Mouse (Mus musculus): ENCODE results near the gene Rif1.

Gene Rif1

GRCm38 (mm10) chr2:52072491-52073140 is at the start of gene Rif1:
Gene Rif1 (plus strand): TSS chr2:52072832.
- in situ Hi-C loops (cut with MboI, MseI): no loop called here

GRCm38 (mm10) chr2:52027061-52027460 is 45.6 kb upstream of the Rif1 start:
- in situ Hi-C loops (cut with MboI, MseI): no loop called here

- in situ Hi-C loops (cut with MboI, MseI): no loop called here
These were observed 43.2 kb upstream of the Rif1 start for GRCm38 (mm10) chr2:52029426-52029825.

- in situ Hi-C loops (cut with MboI, MseI): no loop called here
These were observed 41.1 kb upstream of the Rif1 start for GRCm38 (mm10) chr2:52031491-52031890.

GRCm38 (mm10) chr2:52034601-52035000 is 38.0 kb upstream of the Rif1 start:
- in situ Hi-C loops (cut with MboI, MseI): no loop called here

GRCm38 (mm10) chr2:52035144-52035543 is 37.5 kb upstream of the Rif1 start:
- in situ Hi-C loops (cut with MboI, MseI): loop anchor here in 1 of 2 experiments (5.0 kb wide), 1 partner anchor 43 kb away; no protein-coding TSS in a partner anchor

- in situ Hi-C loops (cut with MboI, MseI): loop anchor here in 1 of 2 experiments (5.0 kb wide), 1 partner anchor 45 kb away; no protein-coding TSS in a partner anchor
These were observed 35.6 kb upstream of the Rif1 start for GRCm38 (mm10) chr2:52036929-52037595.

- in situ Hi-C loops (cut with MboI, MseI): loop anchor here in 1 of 2 experiments (5.0 kb wide), 1 partner anchor 46 kb away; no protein-coding TSS in a partner anchor
These were observed 34.8 kb upstream of the Rif1 start, which contains the start of gene Tnfaip6 for GRCm38 (mm10) chr2:52037882-52038281. Gene Tnfaip6 (plus strand): TSS chr2:52038009.

GRCm38 (mm10) chr2:52038558-52038957 is 34.1 kb upstream of the Rif1 start:
- in situ Hi-C loops (cut with MboI, MseI): loop anchor here in 1 of 2 experiments (5.0 kb wide), 1 partner anchor 46 kb away; no protein-coding TSS in a partner anchor

GRCm38 (mm10) chr2:52039083-52039801 is 33.4 kb upstream of the Rif1 start:
- in situ Hi-C loops (cut with MboI, MseI): loop anchor here in 1 of 2 experiments (5.0 kb wide), 1 partner anchor 47 kb away; no protein-coding TSS in a partner anchor

GRCm38 (mm10) chr2:52042132-52042531 is 30.5 kb upstream of the Rif1 start:
- in situ Hi-C loops (cut with MboI, MseI): no loop called here

- in situ Hi-C loops (cut with MboI, MseI): no loop called here
These were observed 29.9 kb upstream of the Rif1 start for GRCm38 (mm10) chr2:52042714-52043113.

- in situ Hi-C loops (cut with MboI, MseI): no loop called here
These were observed 29.1 kb upstream of the Rif1 start for GRCm38 (mm10) chr2:52043485-52043884.

- in situ Hi-C loops (cut with MboI, MseI): no loop called here
These were observed 26.6 kb upstream of the Rif1 start for GRCm38 (mm10) chr2:52046032-52046431.

GRCm38 (mm10) chr2:52050823-52051222 is 21.8 kb upstream of the Rif1 start:
- in situ Hi-C loops (cut with MboI, MseI): no loop called here

- in situ Hi-C loops (cut with MboI, MseI): no loop called here
These were observed 20.3 kb upstream of the Rif1 start for GRCm38 (mm10) chr2:52052335-52052734.

- in situ Hi-C loops (cut with MboI, MseI): no loop called here
These were observed 19.1 kb upstream of the Rif1 start for GRCm38 (mm10) chr2:52053502-52053901.

- in situ Hi-C loops (cut with MboI, MseI): no loop called here
These were observed 17.0 kb upstream of the Rif1 start for GRCm38 (mm10) chr2:52055616-52056015.

GRCm38 (mm10) chr2:52057099-52057498 is 15.5 kb upstream of the Rif1 start:
- in situ Hi-C loops (cut with MboI, MseI): no loop called here

GRCm38 (mm10) chr2:52057681-52058080 is 15.0 kb upstream of the Rif1 start:
- in situ Hi-C loops (cut with MboI, MseI): no loop called here

- in situ Hi-C loops (cut with MboI, MseI): no loop called here
These were observed 4.0 kb upstream of the Rif1 start for GRCm38 (mm10) chr2:52068641-52069040.

- in situ Hi-C loops (cut with MboI, MseI): no loop called here
These were observed 1.8 kb upstream of the Rif1 start for GRCm38 (mm10) chr2:52070816-52071215.

Data from T-helper 17 cell (primary cell).